Mouse (Mus musculus) heart, postnatal 4 days (tissue): ENCODE data around the gene Sh3bp1. TPM values are rescaled to one million over a fixed set of nuclear protein-coding genes. Genes with fewer than 3 reads are reported as not detected.

Experiments
- DNase-seq: peaks from one replicate; pipeline ENCODE4 v3.0.0; 2021
- total RNA-seq, 2 experiments: library from RNA; stranded (reverse); gene quantifications; 2 replicates each; pipeline ENCODE4 v1.2.3; 2021

Gene Sh3bp1
- 10 to 100 TPM in 1 of 2 experiments, 1 to 10 TPM in 1; 7.7 to 11.1 TPM for total RNA-seq

DNA sequence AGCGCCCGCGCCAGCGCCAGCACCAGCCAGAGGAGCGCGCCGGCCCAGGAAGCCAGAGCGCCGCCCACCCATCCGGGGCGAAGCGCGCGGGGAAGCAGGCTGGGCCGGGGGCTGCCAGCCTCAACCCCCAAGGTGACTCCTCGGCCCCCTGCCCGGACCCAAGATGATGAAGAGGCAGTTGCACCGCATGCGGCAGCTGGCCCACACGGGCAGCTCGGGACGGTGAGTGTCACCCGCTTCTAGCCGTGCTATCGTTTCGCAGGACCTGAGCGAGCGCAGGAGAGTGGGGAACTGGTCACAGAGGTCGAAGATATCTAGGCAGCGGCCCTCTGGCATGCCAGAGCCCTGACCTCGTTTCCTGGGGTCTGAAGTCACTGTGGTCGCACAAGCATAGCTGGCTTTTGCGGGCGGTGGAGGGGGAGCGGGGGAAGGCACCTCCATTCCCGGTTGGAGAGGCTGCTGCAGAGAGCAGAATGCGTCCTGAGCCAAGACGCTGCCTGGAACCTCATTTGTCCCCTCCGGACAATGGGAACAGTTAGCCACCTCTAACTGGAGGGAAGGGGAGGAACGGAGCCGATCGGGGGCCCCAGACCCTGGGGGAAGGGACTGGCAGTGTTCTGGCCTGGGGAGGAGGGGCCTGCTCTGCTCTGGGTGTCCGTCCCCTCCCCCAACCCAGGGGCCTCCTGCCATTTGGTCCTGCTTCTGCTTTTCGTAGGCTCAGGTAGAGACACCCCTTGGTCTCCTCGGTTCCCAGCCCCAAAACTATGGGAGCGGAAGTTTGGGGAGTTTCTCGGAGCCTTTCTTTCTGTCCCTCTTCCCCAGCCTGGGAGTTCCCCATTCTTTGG lies at the start of gene Sh3bp1:
Sh3bp1 (plus strand) TSS at position 29 of the 845 bp plus-strand sequence.
- DNase-seq, result peak; percentile 75

DNA sequence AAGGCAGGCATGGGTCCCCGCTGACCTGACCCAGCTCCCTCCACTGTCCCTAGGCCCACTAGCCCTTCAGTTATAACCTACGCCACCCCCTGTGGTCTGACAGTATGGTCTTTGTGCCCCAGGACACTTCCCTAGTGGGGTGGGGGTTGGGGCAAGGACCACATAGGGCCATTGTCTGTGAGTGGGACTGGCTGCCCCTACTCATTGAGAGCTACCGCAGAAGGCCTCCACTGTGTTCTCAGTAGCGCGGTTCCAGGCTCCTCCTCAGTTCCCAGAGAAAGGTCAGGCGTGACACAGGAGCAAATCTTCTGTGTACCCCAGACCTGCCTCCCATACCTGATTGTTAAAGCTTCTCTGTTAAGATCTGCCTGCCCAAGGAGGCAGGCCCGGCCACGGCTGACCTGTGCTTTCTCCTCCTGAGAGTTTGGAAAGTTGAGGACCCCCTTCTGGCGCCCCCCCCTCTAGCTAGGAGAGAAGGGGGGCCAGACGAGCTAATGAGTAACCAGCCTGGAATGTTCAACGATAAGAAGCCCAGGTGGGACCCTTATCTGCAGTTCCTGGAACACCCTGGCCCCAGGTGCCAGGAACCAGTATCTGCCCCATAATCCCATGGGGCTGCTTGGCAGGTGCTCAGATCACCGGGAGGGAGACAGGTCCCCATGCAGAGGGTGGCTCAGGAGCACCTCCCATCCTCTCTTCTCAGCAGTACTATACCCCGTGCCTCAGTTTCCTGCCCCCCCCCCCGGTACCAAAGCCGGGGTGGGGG lies 49.3 kb upstream of the Sh3bp1 start:
- peak; percentile 23 for DNase-seq

DNA sequence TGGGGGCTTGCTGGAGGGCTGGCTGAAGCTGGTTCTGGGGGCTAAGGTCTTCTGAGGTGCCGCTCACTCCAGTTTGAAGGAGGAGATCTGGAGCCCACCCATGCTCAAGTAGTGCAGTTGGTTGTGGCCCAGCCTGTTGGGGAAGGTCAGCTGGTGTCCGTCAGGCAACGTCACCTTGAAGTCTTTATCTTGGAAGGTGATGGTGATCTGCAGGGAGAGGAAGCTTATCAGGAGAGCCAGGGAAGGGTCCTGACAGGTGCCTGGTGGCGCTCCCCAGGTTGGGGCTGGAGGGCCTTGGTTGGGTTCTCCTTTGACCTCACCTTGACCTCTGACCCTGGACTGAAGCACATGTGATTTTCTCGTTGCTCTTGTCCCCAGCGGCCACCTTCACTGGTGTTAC lies 48.6 kb upstream of the Sh3bp1 start:
- DNase-seq, result no peak

DNA sequence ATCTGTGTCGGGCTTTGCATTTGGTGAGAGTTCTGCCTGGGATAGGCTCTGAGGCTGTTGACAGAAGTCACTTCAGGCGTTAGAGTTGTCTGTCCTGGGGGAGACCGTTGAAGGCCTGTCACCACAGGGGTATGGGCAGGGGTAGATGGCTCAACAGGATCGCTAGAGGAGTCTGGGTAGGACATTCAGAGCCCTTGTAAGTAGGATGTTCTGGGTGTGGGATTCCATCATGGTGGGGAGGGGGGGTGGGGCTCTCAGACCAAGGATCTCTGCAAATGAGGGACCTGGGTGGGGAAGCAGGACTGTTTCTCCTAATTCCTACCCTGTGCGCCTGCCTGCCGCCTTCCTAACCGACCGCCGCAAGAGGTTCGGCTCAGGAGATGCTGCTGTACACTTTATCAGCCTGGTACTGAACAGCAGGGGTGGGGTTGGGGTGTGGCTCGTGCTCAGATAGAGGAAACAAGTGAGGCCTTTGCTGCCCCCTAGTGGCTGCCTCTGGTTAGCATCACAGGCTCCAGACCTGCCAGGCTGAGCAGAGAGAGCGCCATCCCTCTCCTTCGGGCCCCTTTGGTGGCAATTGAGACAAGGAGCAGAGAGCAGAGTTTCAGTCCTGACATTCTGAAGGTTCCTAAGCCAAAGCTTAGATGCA lies 47.9 kb upstream of the Sh3bp1 start:
- peak; percentile 96 for DNase-seq

DNA sequence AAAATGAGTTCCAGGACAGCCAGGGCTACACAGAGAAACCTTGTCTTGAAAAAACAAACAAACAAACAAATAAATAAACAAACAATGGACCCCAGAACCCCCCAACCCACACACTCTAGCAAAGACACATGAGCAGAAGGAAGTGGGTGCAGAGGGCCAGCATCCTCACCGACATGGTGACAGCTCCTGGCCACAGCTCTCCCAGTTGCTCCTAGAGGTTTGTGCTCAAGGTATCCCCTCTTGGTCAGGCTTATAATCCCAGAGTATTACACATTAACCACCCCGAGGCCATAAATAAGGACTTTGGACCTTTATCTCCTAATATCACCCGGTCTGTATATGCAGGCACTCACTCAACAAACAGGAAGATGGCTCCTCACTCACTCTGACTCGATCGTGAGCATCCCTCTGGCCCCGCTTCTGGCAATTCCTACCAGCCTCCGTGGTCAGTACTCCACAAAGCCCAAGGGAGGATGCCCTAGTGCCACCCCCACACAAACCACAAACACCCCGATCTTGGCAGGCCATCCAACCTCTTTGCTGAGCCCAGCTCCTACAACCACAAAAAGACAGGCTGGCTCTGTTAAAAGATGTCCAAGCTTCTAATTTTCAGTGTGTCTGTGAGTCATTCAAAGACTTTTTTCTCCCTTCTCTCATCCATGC lies 44.1 kb upstream of the Sh3bp1 start, which contains the start of gene Lgals2:
Lgals2 (minus strand) TSS at position 227 of the 663 bp plus-strand sequence.
- DNase-seq, result no peak

DNA sequence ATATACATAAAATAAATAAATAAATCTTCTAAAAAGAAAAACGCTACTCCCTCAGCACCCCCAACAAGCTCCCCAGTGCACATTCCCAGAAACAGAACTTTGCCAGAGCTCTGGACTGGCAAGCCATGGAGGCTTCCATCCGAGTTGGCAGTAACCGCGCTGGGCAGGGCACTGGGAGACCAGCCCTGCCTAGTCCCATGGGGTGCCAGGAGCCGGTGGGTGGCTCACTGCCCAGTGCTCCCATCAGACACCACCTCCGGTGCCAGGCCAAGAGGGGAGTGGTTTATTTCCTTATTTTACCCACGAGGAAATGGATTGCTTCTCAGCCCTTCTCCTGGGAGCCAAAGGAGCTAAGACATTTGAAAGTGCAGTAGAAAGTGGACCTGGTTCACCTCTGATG lies 42.6 kb upstream of the Sh3bp1 start:
- DNase-seq, result no peak

DNA sequence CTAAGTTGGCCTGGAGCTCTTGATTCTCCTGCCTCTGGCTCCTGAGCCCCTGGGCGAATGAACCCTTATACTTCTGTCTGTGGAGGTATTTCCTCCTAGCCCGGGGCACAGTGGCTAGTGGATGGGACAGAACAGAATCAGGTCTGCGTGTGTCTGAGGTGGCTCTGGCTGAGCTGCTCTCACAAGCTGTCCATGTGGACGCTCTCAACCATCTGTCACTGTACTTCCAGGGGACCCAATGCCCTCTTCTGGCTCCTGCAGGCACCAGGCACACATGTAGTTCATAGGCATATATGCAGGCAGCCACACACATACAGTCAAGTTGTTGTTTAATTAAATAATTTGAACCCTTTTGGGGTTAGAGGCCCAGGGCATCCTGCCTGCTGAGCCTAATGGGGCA lies 40.3 kb upstream of the Sh3bp1 start:
- DNase-seq, result no peak

DNA sequence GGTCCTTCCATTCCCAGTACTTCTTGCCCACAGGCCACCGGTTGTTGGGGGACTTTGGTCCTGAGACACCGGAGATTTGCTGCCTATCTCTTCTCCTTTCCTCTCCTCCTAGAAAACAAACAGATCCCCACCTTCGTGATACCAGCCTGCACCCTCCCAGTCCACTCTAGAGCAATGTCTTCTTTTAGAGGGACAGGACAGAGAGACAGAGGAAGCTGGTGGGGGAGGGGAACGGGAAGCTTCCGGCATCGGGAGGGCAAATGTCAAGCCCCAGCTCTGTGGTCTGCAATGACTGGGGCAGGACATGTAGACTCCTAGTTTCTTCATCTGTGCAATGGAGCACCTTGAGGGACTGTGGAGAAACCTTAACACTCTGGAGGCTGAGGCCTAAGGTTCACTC lies 39.9 kb upstream of the Sh3bp1 start:
- no peak for DNase-seq

DNA sequence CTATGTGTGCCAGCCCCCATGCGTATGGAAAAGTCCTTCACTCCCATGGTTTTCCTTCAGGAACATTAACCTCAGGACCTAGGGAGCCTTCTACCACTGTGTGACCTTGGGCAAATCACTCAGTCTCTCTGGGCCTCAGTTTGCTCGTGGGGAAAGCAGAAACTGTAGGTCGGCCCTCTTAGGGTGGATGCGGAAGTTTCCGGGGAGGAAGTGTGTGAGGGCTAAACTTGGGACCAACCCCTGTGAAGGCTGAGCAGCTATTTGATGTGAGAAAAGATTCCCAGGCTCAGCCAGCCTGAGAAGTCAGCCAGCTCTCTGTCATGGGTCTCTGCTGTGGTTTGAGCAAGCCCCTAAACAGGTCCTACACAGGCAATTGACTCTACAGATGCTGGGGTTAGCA lies 37.3 kb upstream of the Sh3bp1 start:
- no peak for DNase-seq

DNA sequence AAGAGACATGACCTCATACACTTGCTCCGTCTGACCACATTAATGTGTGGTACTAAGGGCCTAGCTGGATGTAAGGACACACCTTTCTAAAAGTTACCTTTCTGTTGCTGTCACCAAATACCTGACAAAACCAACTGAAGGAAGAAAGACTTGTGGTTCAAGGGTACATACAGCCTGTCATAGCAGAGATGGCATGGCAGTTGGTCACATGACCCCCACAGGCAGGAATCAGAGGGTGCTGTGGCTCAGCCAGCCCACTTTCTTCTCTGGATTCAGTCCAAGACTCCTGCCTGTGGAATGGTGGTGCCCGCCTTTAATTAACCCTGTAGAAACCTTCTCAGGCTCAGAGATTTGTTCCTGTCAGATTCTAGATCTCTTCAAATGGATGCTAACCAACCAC lies 36.4 kb upstream of the Sh3bp1 start:
- no peak for DNase-seq

DNA sequence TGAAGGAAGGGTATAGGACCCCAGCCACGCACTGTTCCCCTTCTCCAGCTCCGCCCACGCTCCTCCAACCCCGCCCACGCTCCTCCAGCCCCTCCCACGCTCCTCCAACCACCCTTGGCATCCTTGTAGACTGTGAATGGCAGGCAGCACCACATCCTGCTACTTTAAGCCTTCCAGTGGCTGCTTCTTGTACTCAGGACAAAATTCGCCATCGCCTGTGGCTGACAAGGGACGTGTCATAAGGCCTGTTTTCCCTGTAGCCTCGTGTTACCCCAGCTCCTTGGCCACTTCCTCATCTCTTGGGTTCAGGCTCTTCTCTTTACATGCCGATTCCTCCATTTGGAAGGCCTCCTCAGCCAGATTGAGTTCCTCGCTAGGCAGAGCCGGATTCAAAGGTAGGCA lies 35.7 kb upstream of the Sh3bp1 start:
- DNase-seq, result no peak

DNA sequence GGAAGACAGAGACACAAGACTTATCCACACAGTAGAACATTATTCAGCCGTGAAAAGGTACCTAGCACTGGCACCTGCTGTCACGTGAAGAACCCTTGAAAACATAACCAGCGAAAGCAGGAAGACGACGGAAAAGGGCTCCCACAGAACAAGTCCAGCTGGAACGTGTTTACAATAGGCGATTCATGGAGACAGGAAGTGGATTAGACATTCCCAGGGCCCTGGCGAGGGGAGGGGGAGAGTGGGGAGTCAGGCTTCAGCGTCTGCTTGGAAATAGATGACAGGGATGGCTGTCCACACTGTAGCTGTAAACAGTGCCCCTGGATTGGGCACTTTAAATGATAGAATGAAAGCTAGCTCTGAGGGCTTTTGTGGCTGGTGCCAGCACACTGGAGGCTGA lies 31.2 kb upstream of the Sh3bp1 start:
- DNase-seq, result peak; percentile 61

DNA sequence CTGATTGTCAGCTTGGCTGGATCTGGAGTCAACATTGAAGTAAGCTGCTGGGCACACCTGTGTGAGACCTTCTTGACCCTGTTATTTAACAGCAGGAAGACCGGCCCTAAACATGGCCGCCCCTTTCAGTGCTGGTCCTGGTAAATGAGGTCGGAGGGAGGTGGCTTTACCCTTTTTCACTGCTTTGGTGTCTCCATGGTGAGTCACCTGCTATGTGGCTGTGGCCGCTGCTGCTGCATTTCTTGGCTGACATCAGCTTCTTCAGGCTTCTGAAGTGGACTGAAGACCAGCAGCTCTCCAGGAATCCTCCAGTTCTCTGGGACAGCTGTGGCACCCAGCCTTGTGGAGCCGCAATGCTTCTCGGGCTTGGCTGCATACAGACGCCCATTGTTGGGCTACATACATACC lies 30.7 kb upstream of the Sh3bp1 start:
- DNase-seq, result no peak

DNA sequence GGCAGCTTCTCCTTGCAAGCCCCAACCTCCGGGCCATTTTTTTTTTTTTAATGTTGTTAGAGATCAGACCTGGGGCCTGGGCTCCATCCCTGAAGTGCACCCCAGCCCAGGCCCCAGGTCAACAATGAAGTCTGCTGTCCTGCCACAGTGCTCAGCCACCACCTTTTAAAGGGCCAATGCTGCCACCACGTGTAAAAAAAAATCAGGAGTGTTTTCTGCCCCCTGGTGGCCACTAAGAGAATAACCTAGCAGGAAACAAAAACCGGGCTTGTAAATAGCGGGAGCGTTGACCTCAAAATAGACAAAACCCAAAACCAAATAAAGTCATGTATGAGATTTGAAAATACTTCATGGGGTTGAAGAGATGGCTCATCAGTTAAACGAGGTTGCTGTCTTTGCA lies 29.8 kb upstream of the Sh3bp1 start:
- DNase-seq, result peak; percentile 59

DNA sequence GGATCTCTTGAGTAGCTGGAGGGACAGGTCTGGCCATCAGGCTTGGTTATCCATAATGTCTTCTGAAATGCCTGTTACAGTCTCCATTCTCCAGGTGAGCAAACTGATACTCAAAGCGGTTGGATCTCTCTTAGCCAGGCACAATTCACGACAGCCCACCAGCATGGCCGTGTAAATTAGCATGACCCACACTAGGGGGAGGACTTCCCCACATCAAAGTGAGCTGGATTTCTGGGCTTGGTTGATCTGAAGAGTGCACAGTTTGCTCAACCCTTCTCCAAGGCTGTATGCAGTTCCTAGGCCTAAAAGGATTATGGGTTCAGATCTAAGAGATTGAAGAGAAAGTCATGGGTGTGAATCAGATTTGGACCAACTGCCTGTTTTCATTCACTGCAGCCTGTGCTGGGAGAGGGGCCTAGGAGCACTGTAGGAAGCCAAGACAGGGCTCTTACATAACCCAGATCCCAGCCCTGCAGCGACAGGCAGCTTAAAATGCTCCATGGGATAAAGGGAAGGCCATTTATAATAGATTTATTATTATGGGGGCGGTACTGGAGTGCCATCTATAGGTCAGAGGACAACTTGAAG lies 27.5 kb upstream of the Sh3bp1 start:
- DNase-seq, result no peak

DNA sequence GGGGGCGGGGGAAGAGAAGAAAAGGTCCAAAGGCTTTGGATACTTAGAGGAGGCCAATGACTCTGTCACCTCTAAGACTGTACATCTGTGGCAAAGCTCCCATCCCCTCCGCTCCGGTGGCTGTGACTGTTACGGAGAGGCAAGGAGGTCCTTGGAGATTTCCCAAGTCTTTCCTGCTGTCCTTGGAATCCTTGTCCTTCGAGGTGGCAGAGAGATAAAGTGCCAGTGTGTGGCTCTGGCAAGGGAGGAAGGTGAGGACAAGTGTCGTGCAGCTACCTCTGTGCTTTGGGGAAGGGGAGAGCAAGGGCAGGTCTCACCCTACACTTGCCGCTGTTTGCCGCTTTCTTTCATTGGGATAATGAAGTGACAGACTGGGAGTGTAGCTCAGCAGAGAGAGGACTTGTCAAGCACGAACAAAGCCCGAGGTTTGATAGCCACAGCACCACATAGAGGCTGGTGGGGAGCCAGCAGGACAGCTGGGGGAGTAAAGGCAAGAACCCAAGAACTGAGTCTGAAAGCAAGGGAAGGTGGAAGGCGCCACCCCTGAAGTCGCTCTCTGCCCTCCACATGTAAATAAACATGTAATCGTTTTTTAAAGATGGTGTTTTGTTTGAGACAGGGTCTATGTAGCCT lies 25.6 kb upstream of the Sh3bp1 start:
- no peak for DNase-seq

DNA sequence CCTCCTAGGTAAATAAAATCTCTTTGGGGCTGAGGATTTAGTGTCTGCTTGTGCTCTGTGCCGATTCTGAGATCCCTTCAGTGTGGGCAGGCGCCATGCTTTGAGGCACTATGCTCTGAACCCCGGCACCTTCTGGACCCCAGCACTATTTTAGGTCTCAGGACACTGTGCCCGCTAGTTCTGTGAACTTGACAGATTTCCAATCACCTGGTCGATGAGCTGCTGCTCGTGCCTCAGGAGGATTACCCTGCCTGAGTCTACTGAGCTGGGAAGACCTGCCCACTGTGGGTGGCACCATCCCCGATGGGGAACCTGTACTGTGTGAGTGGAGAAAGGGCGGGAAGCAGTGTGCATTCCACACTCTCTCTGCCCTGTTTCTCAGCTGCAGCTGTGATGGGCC lies 24.6 kb upstream of the Sh3bp1 start:
- no peak for DNase-seq

DNA sequence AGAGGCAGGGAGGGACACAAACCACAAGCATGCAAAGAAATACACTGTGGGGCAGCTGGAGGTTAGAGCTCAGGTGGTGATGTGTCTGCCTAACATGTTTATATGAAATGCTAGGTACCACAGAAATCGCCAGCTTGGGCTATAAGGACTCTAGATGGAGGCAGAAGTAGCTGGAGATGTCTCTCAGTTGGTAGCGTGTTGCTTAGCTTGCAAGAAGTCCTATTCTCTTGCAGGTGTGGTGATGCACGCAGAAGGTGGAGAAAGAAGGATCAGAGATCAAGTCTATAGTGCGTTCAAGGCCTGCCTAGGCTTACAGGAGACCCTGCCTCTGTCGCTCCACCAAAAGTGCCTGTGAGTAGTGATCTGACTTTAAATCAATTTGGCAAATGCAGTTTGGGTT lies 24.0 kb upstream of the Sh3bp1 start:
- no peak for DNase-seq

DNA sequence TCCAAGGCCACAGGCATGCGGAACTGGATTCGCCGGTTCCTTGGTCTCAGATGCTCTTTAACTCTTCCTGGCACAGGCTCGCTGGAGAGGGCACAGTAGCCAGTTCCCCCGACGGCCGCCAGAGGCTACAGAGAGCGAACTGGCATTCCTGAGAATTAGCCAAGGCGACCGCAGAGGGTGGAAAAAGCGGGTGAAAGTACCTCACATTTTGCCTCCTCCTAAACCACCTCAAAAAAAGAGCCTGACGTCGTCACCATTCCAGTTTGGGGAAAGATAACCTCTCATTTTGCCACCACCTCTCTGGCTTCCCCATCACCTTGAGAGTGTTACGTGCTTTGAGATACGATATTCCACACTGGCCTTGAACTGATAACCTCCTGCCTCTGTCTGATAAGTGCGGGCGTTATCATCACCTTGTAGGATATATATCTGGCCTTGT lies 23.3 kb upstream of the Sh3bp1 start:
- DNase-seq, result peak; percentile 88

DNA sequence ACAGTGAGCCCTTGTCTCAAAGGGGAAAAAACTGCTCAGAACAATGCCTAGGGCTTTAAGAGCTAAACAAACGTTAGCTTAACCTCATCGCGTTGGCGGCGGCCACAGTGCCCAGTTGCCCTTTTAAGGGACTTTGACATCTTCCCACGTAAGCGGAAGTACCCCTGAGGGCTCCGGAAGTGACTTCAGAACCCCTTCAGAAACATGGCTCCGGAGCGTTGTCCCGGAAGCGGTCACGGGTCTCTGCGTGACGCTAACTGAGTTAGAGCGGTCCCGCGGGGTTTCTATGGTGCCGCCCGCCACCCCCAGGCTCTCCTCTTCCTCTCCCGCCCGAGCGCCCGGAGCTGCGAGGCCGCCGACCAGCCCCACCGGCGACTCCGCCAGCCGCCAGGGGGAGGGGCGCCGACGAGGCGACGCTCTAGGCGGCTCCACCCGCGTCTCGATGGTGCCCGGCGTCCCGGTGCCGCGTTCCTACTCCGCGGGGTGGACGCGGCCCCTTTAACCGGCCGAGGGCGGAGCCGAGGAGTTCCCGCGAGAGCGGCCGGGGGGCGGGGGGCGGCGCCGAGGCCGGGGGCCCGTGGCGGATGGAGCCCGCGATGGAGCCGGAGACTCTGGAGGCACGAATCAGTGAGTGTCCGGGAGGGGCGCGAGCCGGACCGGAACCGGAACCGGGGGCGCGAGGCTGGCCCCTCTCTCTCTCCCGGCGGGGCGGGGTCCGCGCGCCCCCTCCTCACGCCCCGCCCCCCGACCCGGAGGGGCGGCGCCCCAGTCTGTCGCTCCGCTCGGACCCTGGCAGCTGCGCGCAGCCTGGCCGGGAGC lies 22.4 kb upstream of the Sh3bp1 start, which contains the start of gene Gga1:
Gga1 (plus strand) TSS at position 200 of the 819 bp plus-strand sequence.
- DNase-seq, result peak; percentile 95
